Mouse (Mus musculus) midbrain, postnatal 0 days (tissue): Measurements from ENCODE around the gene Tprn. TPM values are rescaled to one million over a fixed set of nuclear protein-coding genes. Genes with fewer than 3 reads are reported as not detected.

Experiments
- ATAC-seq: fragments of 200-750 bp; cut with Nextera tagmentation; 2 replicates; pipeline ENCODE4 v1.8.0; 2017; ENCODE audit warnings: moderate number of reproducible peaks, mild to moderate bottlenecking, moderate TSS enrichment, moderate library complexity; ENCODE audit not compliant: low FRiP score
- DNase-seq: peaks from one replicate; pipeline ENCODE4 v3.0.0-alpha.2; 2015; ENCODE audit warnings: low spot score
- H3K27ac ChIP-seq: fragments of 300-500 bp; sonication (generic); 2 replicates; pipeline ENCODE4 v1.5.1; 2014; ENCODE audit warnings: low read depth, mild to moderate bottlenecking, low read length, mixed read lengths
- H3K27me3 ChIP-seq: fragments of 300-500 bp; sonication (generic); 2 replicates; pipeline ENCODE4 v1.6.1; 2014; ENCODE audit warnings: low read length, control low read depth, mixed read lengths; ENCODE audit not compliant: insufficient read depth
- H3K36me3 ChIP-seq: fragments of 300-500 bp; sonication (generic); 2 replicates; pipeline ENCODE4 v1.6.1; 2014; ENCODE audit warnings: low read length, control low read depth, mixed read lengths; ENCODE audit not compliant: insufficient read depth
- H3K4me1 ChIP-seq: fragments of 300-500 bp; sonication (generic); 2 replicates; pipeline ENCODE4 v1.6.1; 2014; ENCODE audit warnings: mild to moderate bottlenecking, control low read depth, antibody characterized with exemption, low read length, mixed read lengths; ENCODE audit not compliant: insufficient read depth
- H3K4me2 ChIP-seq: fragments of 300-500 bp; sonication (generic); 2 replicates; pipeline ENCODE4 v1.6.1; 2014; ENCODE audit warnings: low read depth, mild to moderate bottlenecking, low read length, mixed read lengths; ENCODE audit not compliant: poor library complexity, severe bottlenecking
- H3K4me3 ChIP-seq: fragments of 300-500 bp; sonication (generic); 2 replicates; pipeline ENCODE4 v1.5.1; 2014; ENCODE audit warnings: low read depth, mild to moderate bottlenecking, low read length, moderate library complexity
- H3K9ac ChIP-seq: fragments of 300-500 bp; sonication (generic); replicated peaks from 2 replicates; pipeline ENCODE4 v1.6.1; 2014; ENCODE audit warnings: mild to moderate bottlenecking, low read length, moderate library complexity, mixed read lengths; ENCODE audit not compliant: poor library complexity, severe bottlenecking
- H3K9me3 ChIP-seq: fragments of 300-500 bp; sonication (generic); 2 replicates; pipeline ENCODE4 v1.6.1; 2016; ENCODE audit warnings: low read length, control low read depth
- CTCF ChIP-seq: IDR thresholded peaks from 2 replicates; pipeline ENCODE4 v1.5.1; 2016; ENCODE audit warnings: antibody characterized with exemption, mild to moderate bottlenecking
- WGBS: fragments of 180-500 bp; shearing (Covaris S2); extraction: QIAGEN DNeasy Blood & Tissue Kit; methylation state at CpG from one replicate; pipeline ENCODE4 v1.1.7; 2014; 5-methylcytosine and 5-hydroxymethylcytosine counted together
- polyA plus RNA-seq: library from polyadenylated mRNA; unstranded; fragments of >200 nt; fragmentation: Nextera tagmentation; extraction: Ambion mirVana; gene quantifications from 2 replicates; pipeline ENCODE4 v1.2.1, GENCODE M21; 2015
- total RNA-seq: library from RNA; depleted of rRNA; stranded (reverse); fragments of >200 nt; gene quantifications from 2 replicates; pipeline ENCODE4 v1.2.3, GENCODE M21; 2014

The Tprn gene
- total and polyA plus RNA-seq, 2 experiments from 2014 or later = 18.1 to 45.5 TPM

- Histone ChIP-seq H3K4me1 (peaks cover 9% of the 10 kb centered on the region; the same call in 1 of the 2 replicates), H3K9me3 (no peaks in the 10 kb centered on the region), H3K9ac (no peak overlapping the region), H3K4me2 (no peak overlapping the region), H3K27me3 (no peaks in the 10 kb centered on the region; the same call in 1 of the 2 replicates), H3K4me3 (no peak overlapping the region), H3K36me3 (peaks cover 2% of the 10 kb centered on the region), H3K27ac (no peak overlapping the region)
- DNase-seq (no peak), ATAC-seq (no peak)
- no peak for TF ChIP-seq CTCF
- WGBS = 89% methylated on average over 3 of the region's 3 CpGs
These were observed 22.7 kb upstream of the Tprn start for GRCm38 (mm10) chr2:25239766-25240165.

GRCm38 (mm10) chr2:25240310-25240709, 22.1 kb upstream of the Tprn start:
- 53% methylated on average over 8 of the region's 8 CpGs for WGBS
- H3K9ac ChIP-seq = no peak overlapping the region
- DNase-seq = no peak

GRCm38 (mm10) chr2:25240723-25241437, 21.5 kb upstream of the Tprn start:
- Histone ChIP-seq H3K9me3 (no peaks in the 10 kb centered on the region), H3K4me3 (peak overlapping the region; percentile 75), H3K27ac (peak overlapping the region; percentile 80), H3K9ac (peak overlapping the region; percentile 87), H3K27me3 (no peaks in the 10 kb centered on the region; the same call in 1 of the 2 replicates), H3K4me1 (peaks cover 9% of the 10 kb centered on the region; the same call in 1 of the 2 replicates), H3K4me2 (peak overlapping the region; percentile 94), H3K36me3 (peaks cover 12% of the 10 kb centered on the region)
- whole genome bisulfite sequencing = under 1% methylated on average over 29 of the region's 29 CpGs
- ATAC-seq (peak; percentile 79), DNase-seq (peak; percentile 84)
- no peak for TF ChIP-seq CTCF

More at GRCm38 (mm10) chr2:25240310-25240709, 22.1 kb upstream of the Tprn start:
- TF ChIP-seq CTCF = no peak
- Histone ChIP-seq H3K27ac (peak overlapping the region; percentile 59; the same call in 1 of the 2 replicates), H3K4me3 (peak overlapping the region; percentile 75; the same call in 1 of the 2 replicates), H3K4me1 (peaks cover 9% of the 10 kb centered on the region; the same call in 1 of the 2 replicates), H3K4me2 (peak overlapping the region; percentile 94), H3K9me3 (no peaks in the 10 kb centered on the region), H3K27me3 (no peaks in the 10 kb centered on the region; the same call in 1 of the 2 replicates), H3K36me3 (peaks cover 7% of the 10 kb centered on the region)
- ATAC-seq = no peak

- Histone ChIP-seq H3K27me3 (no peaks in the 10 kb centered on the region), H3K9me3 (no peaks in the 10 kb centered on the region), H3K4me1 (peaks cover 9% of the 10 kb centered on the region; the same call in 1 of the 2 replicates), H3K4me3 (peak overlapping the region; percentile 75), H3K9ac (peak overlapping the region; percentile 87), H3K27ac (peak overlapping the region; percentile 80), H3K4me2 (peak overlapping the region; percentile 94), H3K36me3 (peaks cover 17% of the 10 kb centered on the region)
- ATAC-seq (peak; percentile 47; the same call in 1 of the 2 replicates), DNase-seq (no peak)
- 14% methylated on average over 6 of the region's 6 CpGs for WGBS
- no peak for TF ChIP-seq CTCF
These were observed 21.0 kb upstream of the Tprn start for GRCm38 (mm10) chr2:25241438-25241775.

GRCm38 (mm10) chr2:25242101-25242506, 20.3 kb upstream of the Tprn start, which contains the start of the genes Rnf208 and Cysrt1:
Rnf208 (plus strand) TSS chr2:25242255.
Cysrt1 (minus strand) TSS chr2:25242452.
- peak within 1 kb of the TSS; percentile 80 for H3K27ac ChIP-seq
- peaks cover 9% of the 10 kb centered on the region; the same call in 1 of the 2 replicates for H3K4me1 ChIP-seq
- peak within 1 kb of the TSS; percentile 87 for H3K9ac ChIP-seq
- no peaks in the 10 kb centered on the region for H3K27me3 ChIP-seq
- peak within 1 kb of the TSS; percentile 94 for H3K4me2 ChIP-seq
- H3K36me3 ChIP-seq = peaks cover 17% of the 10 kb centered on the region
- peak within 1 kb of the TSS; percentile 75 for H3K4me3 ChIP-seq
- DNase-seq (peak; percentile 57), ATAC-seq (peak; percentile 60)
- 2% methylated on average over 42 of the region's 59 CpGs for WGBS
- TF ChIP-seq CTCF = no peak
- H3K9me3 ChIP-seq = no peaks in the 10 kb centered on the region

GRCm38 (mm10) chr2:25243342-25243741, 19.1 kb upstream of the Tprn start:
- Histone ChIP-seq H3K4me1 (peaks cover 9% of the 10 kb centered on the region; the same call in 1 of the 2 replicates), H3K27ac (no peak overlapping the region), H3K9ac (peak overlapping the region; percentile 87), H3K36me3 (peaks cover 24% of the 10 kb centered on the region), H3K4me2 (peak overlapping the region; percentile 94), H3K27me3 (no peaks in the 10 kb centered on the region), H3K4me3 (peak overlapping the region; percentile 75), H3K9me3 (no peaks in the 10 kb centered on the region)
- no peak for DNase-seq
- TF ChIP-seq CTCF = no peak
- ATAC-seq = no peak
- 85% methylated on average over 8 of the region's 8 CpGs for WGBS
